Mouse (Mus musculus) adrenal gland, postnatal 36 days (tissue): ENCODE data around the gene Boc. TPM values are rescaled to one million over a fixed set of nuclear protein-coding genes. Genes with fewer than 3 reads are reported as not detected.
A peak's percentile ranks its signal among the peaks of the same experiment; 100 is the strongest.

Source experiments
- DNase-seq, 2 experiments: peaks; one replicate each; pipeline ENCODE4 v3.0.0; 2021; ENCODE audit warnings: mixed read lengths in 1 of 2
- total RNA-seq, 2 experiments: library from RNA; stranded (reverse); gene quantifications; 2 replicates each; pipeline ENCODE4 v1.2.3; 2021

The Boc gene
- total RNA-seq, 2 experiments from 2014 or later, result 42.4 to 82.2 TPM

- no peak for DNase-seq
These were observed 29.7 kb downstream of the Boc start for GRCm38 (mm10) chr16:44528955-44529354.

GRCm38 (mm10) chr16:44527218-44527905 lies 31.3 kb downstream of the Boc start:
- no peak for DNase-seq

- DNase-seq, result no peak
These were observed 32.0 kb downstream of the Boc start for GRCm38 (mm10) chr16:44526689-44527088.

- DNase-seq, result no peak
These were observed 32.7 kb downstream of the Boc start for GRCm38 (mm10) chr16:44526044-44526443.

- DNase-seq, result no peak
These were observed 35.1 kb downstream of the Boc start for GRCm38 (mm10) chr16:44523595-44523994.

- no peak for DNase-seq
These were observed 42.2 kb downstream of the Boc start for GRCm38 (mm10) chr16:44516498-44516897.

- DNase-seq, result no peak
These were observed 48.0 kb downstream of the Boc start for GRCm38 (mm10) chr16:44510521-44511213.

- DNase-seq, result no peak
These were observed 49.0 kb downstream of the Boc start for GRCm38 (mm10) chr16:44509458-44510344.

GRCm38 (mm10) chr16:44508772-44509171 lies 49.9 kb downstream of the Boc start:
- no peak for DNase-seq

- DNase-seq, result no peak
These were observed 50.7 kb downstream of the Boc start for GRCm38 (mm10) chr16:44508025-44508424.

- DNase-seq, result no peak
These were observed 51.4 kb downstream of the Boc start for GRCm38 (mm10) chr16:44507027-44507929.

- no peak for DNase-seq
These were observed 53.5 kb downstream of the Boc start for GRCm38 (mm10) chr16:44505243-44505642.

GRCm38 (mm10) chr16:44502895-44503575 lies 55.7 kb downstream of the Boc start:
- no peak for DNase-seq

GRCm38 (mm10) chr16:44502325-44502724 lies 56.4 kb downstream of the Boc start:
- no peak for DNase-seq

GRCm38 (mm10) chr16:44501783-44502182 lies 56.9 kb downstream of the Boc start:
- no peak for DNase-seq

- no peak for DNase-seq
These were observed 60.2 kb downstream of the Boc start for GRCm38 (mm10) chr16:44498447-44498846.

- no peak for DNase-seq
These were observed 61.7 kb downstream of the Boc start for GRCm38 (mm10) chr16:44496971-44497464.

- peak; percentile 37 to 47 for DNase-seq
These were observed 64.1 kb downstream of the Boc start for GRCm38 (mm10) chr16:44494441-44495108.

- peak; percentile 31 to 68 for DNase-seq
These were observed 64.8 kb downstream of the Boc start for GRCm38 (mm10) chr16:44493868-44494267.

GRCm38 (mm10) chr16:44492706-44493105 lies 66.0 kb downstream of the Boc start:
- no peak for DNase-seq
